Mouse (Mus musculus) midbrain, postnatal 0 days (tissue): ENCODE measurements around the gene Apobec4. TPM values are rescaled to one million over a fixed set of nuclear protein-coding genes. Genes with fewer than 3 reads are reported as not detected.

Source experiments
- ATAC-seq: fragments of 200-750 bp; cut with Nextera tagmentation; 2 replicates; pipeline ENCODE4 v1.8.0; 2017; ENCODE audit warnings: moderate number of reproducible peaks, mild to moderate bottlenecking, moderate TSS enrichment, moderate library complexity; ENCODE audit not compliant: low FRiP score
- DNase-seq: peaks from one replicate; pipeline ENCODE4 v3.0.0-alpha.2; 2015; ENCODE audit warnings: low spot score
- H3K27ac ChIP-seq: fragments of 300-500 bp; sonication (generic); 2 replicates; pipeline ENCODE4 v1.5.1; 2014; ENCODE audit warnings: low read depth, mild to moderate bottlenecking, low read length, mixed read lengths
- H3K27me3 ChIP-seq: fragments of 300-500 bp; sonication (generic); 2 replicates; pipeline ENCODE4 v1.6.1; 2014; ENCODE audit warnings: low read length, control low read depth, mixed read lengths; ENCODE audit not compliant: insufficient read depth
- H3K36me3 ChIP-seq: fragments of 300-500 bp; sonication (generic); 2 replicates; pipeline ENCODE4 v1.6.1; 2014; ENCODE audit warnings: low read length, control low read depth, mixed read lengths; ENCODE audit not compliant: insufficient read depth
- H3K4me1 ChIP-seq: fragments of 300-500 bp; sonication (generic); 2 replicates; pipeline ENCODE4 v1.6.1; 2014; ENCODE audit warnings: mild to moderate bottlenecking, control low read depth, antibody characterized with exemption, low read length, mixed read lengths; ENCODE audit not compliant: insufficient read depth
- H3K4me2 ChIP-seq: fragments of 300-500 bp; sonication (generic); 2 replicates; pipeline ENCODE4 v1.6.1; 2014; ENCODE audit warnings: low read depth, mild to moderate bottlenecking, low read length, mixed read lengths; ENCODE audit not compliant: poor library complexity, severe bottlenecking
- H3K4me3 ChIP-seq: fragments of 300-500 bp; sonication (generic); 2 replicates; pipeline ENCODE4 v1.5.1; 2014; ENCODE audit warnings: low read depth, mild to moderate bottlenecking, low read length, moderate library complexity
- H3K9ac ChIP-seq: fragments of 300-500 bp; sonication (generic); replicated peaks from 2 replicates; pipeline ENCODE4 v1.6.1; 2014; ENCODE audit warnings: mild to moderate bottlenecking, low read length, moderate library complexity, mixed read lengths; ENCODE audit not compliant: poor library complexity, severe bottlenecking
- H3K9me3 ChIP-seq: fragments of 300-500 bp; sonication (generic); 2 replicates; pipeline ENCODE4 v1.6.1; 2016; ENCODE audit warnings: low read length, control low read depth
- CTCF ChIP-seq: IDR thresholded peaks from 2 replicates; pipeline ENCODE4 v1.5.1; 2016; ENCODE audit warnings: antibody characterized with exemption, mild to moderate bottlenecking
- WGBS: fragments of 180-500 bp; shearing (Covaris S2); extraction: QIAGEN DNeasy Blood & Tissue Kit; methylation state at CpG from one replicate; pipeline ENCODE4 v1.1.7; 2014; 5-methylcytosine and 5-hydroxymethylcytosine counted together
- polyA plus RNA-seq: library from polyadenylated mRNA; unstranded; fragments of >200 nt; fragmentation: Nextera tagmentation; extraction: Ambion mirVana; gene quantifications from 2 replicates; pipeline ENCODE4 v1.2.1, GENCODE M21; 2015
- total RNA-seq: library from RNA; depleted of rRNA; stranded (reverse); fragments of >200 nt; gene quantifications from 2 replicates; pipeline ENCODE4 v1.2.3, GENCODE M21; 2014

The Apobec4 gene
- total and polyA plus RNA-seq, 2 experiments from 2014 or later = not detected

DNA sequence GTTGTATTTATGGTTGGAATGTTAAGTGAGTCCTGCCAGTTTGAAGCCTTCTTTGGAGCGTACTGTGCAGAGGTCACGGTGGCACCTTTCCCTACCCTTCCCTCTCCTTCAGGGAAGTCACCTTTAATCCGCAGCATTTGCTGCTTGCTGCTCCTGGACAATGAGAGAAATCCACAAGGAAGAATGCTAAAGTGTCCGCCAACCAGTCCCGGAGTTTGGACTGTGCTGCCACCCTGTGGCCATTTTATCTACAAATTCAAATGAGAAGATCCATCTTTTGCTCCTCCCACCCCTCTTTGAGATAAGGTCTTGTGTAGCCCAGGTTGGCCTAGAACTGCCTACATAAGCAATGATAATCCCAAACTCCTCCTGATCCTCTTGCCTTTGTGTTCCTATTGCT lies 3.9 kb upstream of the Apobec4 start:
- WGBS = 1% methylated on average over 5 of the region's 5 CpGs
- no peaks in the 10 kb centered on the region for H3K4me1 ChIP-seq
- ATAC-seq = peak; percentile 34; the same call in 1 of the 2 replicates
- no peak overlapping the region for H3K4me2 ChIP-seq
- H3K9me3 ChIP-seq = no peaks in the 10 kb centered on the region
- H3K9ac ChIP-seq = no peak overlapping the region
- H3K4me3 ChIP-seq = no peak overlapping the region
- peak; percentile 88 for DNase-seq
- peak; percentile 90 for TF ChIP-seq CTCF
- H3K36me3 ChIP-seq = no peaks in the 10 kb centered on the region
- H3K27ac ChIP-seq = no peak overlapping the region
- no peaks in the 10 kb centered on the region for H3K27me3 ChIP-seq

DNA sequence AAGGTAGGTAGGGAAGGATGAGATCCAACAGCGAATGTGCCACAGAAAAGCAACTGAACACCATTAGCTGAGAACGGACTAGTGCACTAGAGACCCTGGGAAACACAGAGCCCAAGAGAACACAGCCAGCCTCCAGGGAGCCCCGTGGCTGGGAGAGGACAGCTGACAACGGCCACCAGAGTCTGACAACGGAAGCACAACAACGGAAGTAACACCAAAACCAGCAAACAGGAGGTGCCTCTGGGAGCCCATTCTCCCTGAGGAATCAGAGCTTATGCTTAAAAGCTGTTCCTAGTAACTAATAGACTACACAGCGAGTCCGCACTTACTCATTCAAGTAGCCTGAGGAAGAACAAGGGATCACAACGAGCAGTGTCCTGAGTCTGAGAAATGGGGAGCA lies 1.1 kb upstream of the Apobec4 start:
- ATAC-seq (no peak), DNase-seq (no peak)
- Histone ChIP-seq H3K9ac (no peak overlapping the region; the same call in 1 of the 2 replicates), H3K4me2 (no peak overlapping the region), H3K27ac (no peak overlapping the region), H3K36me3 (no peaks in the 10 kb centered on the region), H3K27me3 (no peaks in the 10 kb centered on the region), H3K4me3 (no peak overlapping the region), H3K9me3 (no peaks in the 10 kb centered on the region), H3K4me1 (no peaks in the 10 kb centered on the region; the same call in 1 of the 2 replicates)
- TF ChIP-seq CTCF = no peak
- WGBS = 78% methylated on average over 9 of the region's 9 CpGs

DNA sequence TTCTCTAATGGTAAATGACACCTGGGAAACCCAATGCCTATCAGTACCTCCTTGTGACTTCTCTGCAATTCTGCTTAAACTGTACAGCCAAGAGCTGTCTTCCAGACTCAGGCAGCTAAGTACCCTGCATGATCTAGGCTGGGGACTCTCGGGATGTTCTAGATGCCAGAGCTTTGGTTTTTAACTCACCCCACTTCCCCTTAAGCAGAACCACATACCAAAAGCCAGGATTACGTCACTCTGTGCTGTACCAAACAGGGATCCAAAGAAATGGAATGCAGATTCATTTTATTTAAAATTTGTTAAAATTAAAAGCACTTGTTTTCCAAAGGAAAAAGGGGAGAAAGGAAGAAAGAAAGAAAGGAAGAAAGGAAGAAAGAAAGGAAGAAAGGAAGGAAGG lies 11.4 kb downstream of the Apobec4 start:
- no peak for ATAC-seq
- 83% methylated on average over 2 of the region's 2 CpGs for WGBS

GRCm38 (mm10) chr1:152766032-152766772 lies 15.9 kb downstream of the Apobec4 start, which contains the start of the genes Rgl1 and Arpc5:
Rgl1 (minus strand) TSS chr1:152766351.
Arpc5 (plus strand) TSS chr1:152766542.
- TF ChIP-seq CTCF = no peak; the same call in 1 of the 2 replicates
- peak within 1 kb of the TSS; percentile 66 for H3K4me2 ChIP-seq
- H3K9ac ChIP-seq = peak within 1 kb of the TSS; percentile 94
- H3K36me3 ChIP-seq = peaks cover 10% of the 10 kb centered on the region
- H3K9me3 ChIP-seq = no peaks in the 10 kb centered on the region
- peak within 1 kb of the TSS; percentile 98 for H3K4me3 ChIP-seq
- ATAC-seq = peak; percentile 95
- peak within 1 kb of the TSS; percentile 86 for H3K27ac ChIP-seq
- peak; percentile 97 for DNase-seq
- no peaks in the 10 kb centered on the region for H3K27me3 ChIP-seq
- under 1% methylated on average over 62 of the region's 86 CpGs for WGBS
- H3K4me1 ChIP-seq = no peaks in the 10 kb centered on the region

More for the DNA sequence above, 11.4 kb downstream of the Apobec4 start:
- Histone ChIP-seq H3K4me2 (no peak overlapping the region), H3K27me3 (no peaks in the 10 kb centered on the region), H3K4me3 (no peak overlapping the region), H3K36me3 (no peaks in the 10 kb centered on the region), H3K27ac (no peak overlapping the region), H3K4me1 (no peaks in the 10 kb centered on the region), H3K9ac (no peak overlapping the region), H3K9me3 (no peaks in the 10 kb centered on the region)
- TF ChIP-seq CTCF = no peak
- DNase-seq = no peak

- DNase-seq = peak; percentile 30
- peak overlapping the region; percentile 66 for H3K4me2 ChIP-seq
- H3K9me3 ChIP-seq = no peaks in the 10 kb centered on the region
- under 1% methylated on average over 57 of the region's 60 CpGs for WGBS
- peak overlapping the region; percentile 86 for H3K27ac ChIP-seq
- H3K9ac ChIP-seq = peak overlapping the region; percentile 94
- no peaks in the 10 kb centered on the region for H3K4me1 ChIP-seq
- no peaks in the 10 kb centered on the region for H3K27me3 ChIP-seq
- peak overlapping the region; percentile 98 for H3K4me3 ChIP-seq
- no peak; the same call in 1 of the 2 replicates for ATAC-seq
- TF ChIP-seq CTCF = no peak
- peaks cover 14% of the 10 kb centered on the region for H3K36me3 ChIP-seq
Observed at GRCm38 (mm10) chr1:152766804-152767748, 16.7 kb downstream of the Apobec4 start.
